16 mouse cellular contexts compared by ENCODE assay signal in genomic region chr1:96953358-96953757, GRCm38 (mm10).
"Had no signal": no experiment of that assay in that cellular context is flagged by ENCODE, and none has a peak within 500 bp of the region (broad histone marks: within the 10 kb centered on the region; RNA-seq: fewer than 3 reads in every experiment).

No protein-coding gene starts in this region.

- H3K27ac ChIP-seq: neural tube, embryonic 13.5 days; neural tube, embryonic 15.5 days; stomach, embryonic 15.5 days; stomach, postnatal 0 days had no signal

- H3K4me3 ChIP-seq: neural tube, embryonic 13.5 days; neural tube, embryonic 15.5 days; stomach, embryonic 15.5 days had no signal

- H3K27me3 ChIP-seq: neural tube, embryonic 13.5 days; neural tube, embryonic 15.5 days; stomach, embryonic 15.5 days had no signal

- DNase-seq: retina, postnatal 1 day; right cerebral cortex, adult 18-20 months; right cerebral cortex, postnatal 14 days; right cerebral cortex, postnatal 25 days; right cerebral cortex, postnatal 4 days; spleen, adult 18-20 months; thymus, adult 18-20 months; thymus, adult 2 months; thymus, postnatal 14 days; thymus, postnatal 25 days; thymus, postnatal 36 days; thymus, postnatal 4 days had no signal

- H3K9me3 ChIP-seq: neural tube, embryonic 13.5 days; neural tube, embryonic 15.5 days; stomach, embryonic 15.5 days had no signal

- H3K4me1 ChIP-seq: neural tube, embryonic 13.5 days; neural tube, embryonic 15.5 days; stomach, embryonic 15.5 days had no signal

- H3K9ac ChIP-seq: neural tube, embryonic 13.5 days; neural tube, embryonic 15.5 days; stomach, embryonic 15.5 days had no signal

- H3K36me3 ChIP-seq: neural tube, embryonic 13.5 days; neural tube, embryonic 15.5 days; stomach, embryonic 15.5 days had no signal

- H3K4me2 ChIP-seq: neural tube, embryonic 13.5 days; neural tube, embryonic 15.5 days; stomach, embryonic 15.5 days had no signal
